In genomic region chr16:37926087-37926486, GRCm38 (mm10) we compare ENCODE assay signal across 13 mouse cellular contexts. TPM values are rescaled to one million over a fixed set of nuclear protein-coding genes. Genes with fewer than 3 reads are reported as not detected.
DNase-seq lines count a peak whose midpoint lies in the region; ATAC-seq and TF ChIP-seq lines count a peak whose summit lies in the region.
"Had no signal": no experiment of that assay in that cellular context is flagged by ENCODE, and none has a peak within 500 bp of the region (broad histone marks: within the 10 kb centered on the region; RNA-seq: fewer than 3 reads in every experiment).

No protein-coding gene starts in this region.

- no peaks in the 10 kb centered on the region for H3K9me3 ChIP-seq in heart, embryonic 14.5 days (ENCODE audit: control insufficient read depth, low read length)
- H3K9me3 ChIP-seq in forebrain, embryonic 11.5 days (ENCODE audit: control insufficient read depth, low read length): no peaks in the 10 kb centered on the region
- no peaks in the 10 kb centered on the region for H3K9me3 ChIP-seq in hindbrain, embryonic 14.5 days (ENCODE audit: control insufficient read depth, low read length)
- H3K9me3 ChIP-seq in midbrain, postnatal 0 days (ENCODE audit: low read length): no peaks in the 10 kb centered on the region

- no peaks in the 10 kb centered on the region for H3K27me3 ChIP-seq in heart, embryonic 14.5 days (ENCODE audit: control insufficient read depth, insufficient read depth, low read length)
- no peaks in the 10 kb centered on the region for H3K27me3 ChIP-seq in forebrain, embryonic 11.5 days (ENCODE audit: control insufficient read depth, insufficient read depth, low read length)
- no peaks in the 10 kb centered on the region for H3K27me3 ChIP-seq in hindbrain, embryonic 14.5 days (ENCODE audit: control insufficient read depth, insufficient read depth, low read length)
- no peaks in the 10 kb centered on the region for H3K27me3 ChIP-seq in midbrain, postnatal 0 days (ENCODE audit: insufficient read depth, low read length)

- H3K27ac ChIP-seq in heart, embryonic 14.5 days (replicated peaks in 1 of 2; ENCODE audit: control insufficient read depth in 1 of 2, insufficient read depth in 1 of 2, low read depth in 2 of 2, low read length in 2 of 2): peak overlapping the region in 1 of 2 experiments; percentile 37; a peak in 2 of 4 replicates
- H3K27ac ChIP-seq in forebrain, embryonic 11.5 days (ENCODE audit: low read depth, low read length): peak overlapping the region; percentile 55
- peak overlapping the region; percentile 61 for H3K27ac ChIP-seq in hindbrain, embryonic 14.5 days
- peak overlapping the region; percentile 59; the same call in 1 of the 2 replicates for H3K27ac ChIP-seq in midbrain, postnatal 0 days (ENCODE audit: low read depth, low read length)

- no peaks in the 10 kb centered on the region for H3K36me3 ChIP-seq in heart, embryonic 14.5 days (ENCODE audit: control insufficient read depth, insufficient read depth, low read length)
- H3K36me3 ChIP-seq in forebrain, embryonic 11.5 days (ENCODE audit: control insufficient read depth, insufficient read depth, low read length): no peaks in the 10 kb centered on the region
- no peaks in the 10 kb centered on the region for H3K36me3 ChIP-seq in hindbrain, embryonic 14.5 days (replicated peaks; ENCODE audit: control insufficient read depth, insufficient read depth)
- no peaks in the 10 kb centered on the region for H3K36me3 ChIP-seq in midbrain, postnatal 0 days (ENCODE audit: insufficient read depth, low read length)

- no peak for ATAC-seq in heart, embryonic 14.5 days (ENCODE audit: insufficient number of reproducible peaks, insufficient read depth, low FRiP score, low read depth)
- ATAC-seq in forebrain, embryonic 11.5 days (replicated peaks; ENCODE audit: low FRiP score): peak; percentile 65
- ATAC-seq in hindbrain, embryonic 14.5 days (ENCODE audit: low FRiP score): peak; percentile 73; the same call in 1 of the 2 replicates
- ATAC-seq in midbrain, postnatal 0 days (ENCODE audit: low FRiP score): peak; percentile 44; the same call in 1 of the 2 replicates
- ATAC-seq: lung, postnatal 0 days had no signal

- H3K4me1 ChIP-seq in heart, embryonic 14.5 days (ENCODE audit: control insufficient read depth in 2 of 2, insufficient read depth in 2 of 2, low read length in 2 of 2): peaks cover 6 to 7% of the 10 kb centered on the region in 2 experiments
- peaks cover 18% of the 10 kb centered on the region for H3K4me1 ChIP-seq in forebrain, embryonic 11.5 days (replicated peaks; ENCODE audit: control insufficient read depth, insufficient read depth, low read length)
- peaks cover 22% of the 10 kb centered on the region for H3K4me1 ChIP-seq in hindbrain, embryonic 14.5 days (replicated peaks; ENCODE audit: control insufficient read depth, insufficient read depth, low read length)
- no peaks in the 10 kb centered on the region for H3K4me1 ChIP-seq in midbrain, postnatal 0 days (ENCODE audit: insufficient read depth, low read length)

- 0 out of 2 replicates have a peak overlapping the region, but pooled peaks have one; percentile 4 for H3K9ac ChIP-seq in heart, embryonic 14.5 days (ENCODE audit: low read length)
- no peak overlapping the region for H3K9ac ChIP-seq in forebrain, embryonic 11.5 days (ENCODE audit: low read length)
- H3K9ac ChIP-seq in hindbrain, embryonic 14.5 days: 0 out of 2 replicates have a peak overlapping the region, but pooled peaks have one; percentile 0
- H3K9ac ChIP-seq in midbrain, postnatal 0 days (replicated peaks; ENCODE audit: low read length, poor library complexity, severe bottlenecking): no peak overlapping the region

- intact Hi-C loops in heart, postnatal 36 days (cut with DNase I): no loop called here

- no peak overlapping the region for H3K4me3 ChIP-seq in heart, embryonic 14.5 days (ENCODE audit: control insufficient read depth in 1 of 2, insufficient read depth in 1 of 2, low read depth in 1 of 2, low read length in 2 of 2)
- H3K4me3 ChIP-seq in forebrain, embryonic 11.5 days (ENCODE audit: low read depth, low read length): no peak overlapping the region
- H3K4me3 ChIP-seq in hindbrain, embryonic 14.5 days (replicated peaks; ENCODE audit: low read length): no peak overlapping the region
- H3K4me3 ChIP-seq in midbrain, postnatal 0 days (ENCODE audit: low read depth, low read length): no peak overlapping the region

- WGBS in heart, embryonic 14.5 days: 17% methylated on average over 7 of the region's 7 CpGs
- WGBS in forebrain, embryonic 11.5 days: 4% methylated on average over 7 of the region's 7 CpGs
- 13% methylated on average over 7 of the region's 7 CpGs for WGBS in hindbrain, embryonic 14.5 days
- WGBS in midbrain, postnatal 0 days: 14% methylated on average over 7 of the region's 7 CpGs

- no peak for TF ChIP-seq CTCF in midbrain, postnatal 0 days (IDR thresholded peaks at IDR 0.05)

- no peak for DNase-seq in heart, postnatal 36 days
- DNase-seq in forebrain, embryonic 11.5 days (ENCODE audit: low spot score): no peak
- peak; percentile 44 for DNase-seq in hindbrain, embryonic 14.5 days (ENCODE audit: low spot score)
- peak; percentile 63 for DNase-seq in midbrain, postnatal 0 days (ENCODE audit: low spot score)
- no peak for DNase-seq in natural killer cell, adult 2 months (ENCODE audit: low spot score in 2 of 2)
- DNase-seq in kidney, postnatal 4 days: no peak
- DNase-seq in cerebellum, adult 9-11 months: no peak
- DNase-seq: heart, postnatal 10 days; kidney, adult 8-10 months had no signal

- H3K4me2 ChIP-seq in heart, embryonic 14.5 days (ENCODE audit: low read length): peak overlapping the region; percentile 23; the same call in 1 of the 2 replicates
- H3K4me2 ChIP-seq in forebrain, embryonic 11.5 days (ENCODE audit: low read depth, low read length, severe bottlenecking): peak overlapping the region; percentile 22; the same call in 1 of the 2 replicates
- H3K4me2 ChIP-seq in hindbrain, embryonic 14.5 days (replicated peaks): no peak overlapping the region
- H3K4me2 ChIP-seq in midbrain, postnatal 0 days (ENCODE audit: low read depth, low read length, poor library complexity, severe bottlenecking): peak overlapping the region; percentile 24
- H3K4me2 ChIP-seq: liver, embryonic 11.5 days had no signal

RNA-seq across cellular contexts. Expression of gene Gpr156, which starts 9.8 kb away (rescaled TPM):
- polyA plus RNA-seq in heart, embryonic 14.5 days (2014; fragmentation: Nextera tagmentation; extraction: Ambion mirVana): 0.42 and 0.54 TPM in 2 replicates
- total RNA-seq in heart, postnatal 36 days (2021): not detected
- polyA plus RNA-seq in forebrain, embryonic 11.5 days (2014; fragmentation: Nextera tagmentation; extraction: Ambion mirVana): 4.2 and 4.3 TPM in 2 replicates
- 3.5 and 3.9 TPM in 2 replicates for polyA plus RNA-seq in hindbrain, embryonic 14.5 days (2014; fragmentation: Nextera tagmentation; extraction: Ambion mirVana)
- total RNA-seq in midbrain, postnatal 0 days (2014; rRNA removed): 6.1 and 6.4 TPM in 2 replicates
- 2.8 and 2.9 TPM in 2 replicates for polyA plus RNA-seq in midbrain, postnatal 0 days (2015; fragmentation: Nextera tagmentation; extraction: Ambion mirVana)
- total RNA-seq: MEL had no signal
- polyA plus RNA-seq: liver, embryonic 11.5 days had no signal

RNA-seq across cellular contexts. Expression of gene Lrrc58, which starts 57.9 kb away (rescaled TPM):
- 41.8 and 42.6 TPM in 2 replicates for polyA plus RNA-seq in heart, embryonic 14.5 days (2014; fragmentation: Nextera tagmentation; extraction: Ambion mirVana)
- total RNA-seq in heart, postnatal 36 days (2021): 10 to 100 TPM; 68.7 to 77.8 TPM
- 64.8 and 73.5 TPM in 2 replicates for polyA plus RNA-seq in forebrain, embryonic 11.5 days (2014; fragmentation: Nextera tagmentation; extraction: Ambion mirVana)
- 57.1 and 59.9 TPM in 2 replicates for polyA plus RNA-seq in hindbrain, embryonic 14.5 days (2014; fragmentation: Nextera tagmentation; extraction: Ambion mirVana)
- total RNA-seq in midbrain, postnatal 0 days (2014; rRNA removed): 88.2 and 106 TPM in 2 replicates
- 40.7 and 46.1 TPM in 2 replicates for polyA plus RNA-seq in midbrain, postnatal 0 days (2015; fragmentation: Nextera tagmentation; extraction: Ambion mirVana)

Comparison
In these comparisons a context has a peak if more than half of its experiments do, and no peak if none do; other contexts are left out.
1. H3K9ac ChIP-seq: peak in heart, embryonic 14.5 days (single experiment) and hindbrain, embryonic 14.5 days (single experiment); none in forebrain, embryonic 11.5 days (single experiment) and midbrain, postnatal 0 days (single experiment).
2. DNase-seq: peak in hindbrain, embryonic 14.5 days (single experiment) and midbrain, postnatal 0 days (single experiment); none in heart, postnatal 36 days (0 of 2), forebrain, embryonic 11.5 days (single experiment), natural killer cell, adult 2 months (0 of 2), kidney, postnatal 4 days (0 of 2) and cerebellum, adult 9-11 months (single experiment).